In genomic region chr1:172759525-172759924, GRCm38 (mm10) we compare ENCODE assay signal across 11 mouse cellular contexts.
"Had no signal": no experiment of that assay in that cellular context is flagged by ENCODE, and none has a peak within 500 bp of the region (broad histone marks: within the 10 kb centered on the region; RNA-seq: fewer than 3 reads in every experiment).

No protein-coding gene starts in this region.

- DNase-seq: kidney, adult 18-20 months; kidney, adult 9 months; kidney, postnatal 14 days; kidney, postnatal 4 days; layer of hippocampus, adult 9-11 months; liver; lung, adult 18-20 months; lung, postnatal 10 days; lung, postnatal 36 days; retina, postnatal 1 day; thymus, postnatal 25 days had no signal
